Mouse (Mus musculus) heart, postnatal 4 days (tissue): ENCODE data around the gene Vmn1r55. TPM values are rescaled to one million over a fixed set of nuclear protein-coding genes. Genes with fewer than 3 reads are reported as not detected.
"Not testable (repeated sequence)": the region's sequence is repeated elsewhere in the genome, so short reads cannot be mapped to it uniquely, and the experiment has no call there.

Experiments used
- DNase-seq: peaks from one replicate; pipeline ENCODE4 v3.0.0; 2021
- microRNA-seq, 2 experiments: library from miRNA; unstranded; fragments of <30 nt; microRNA quantifications; one replicate each; pipeline ENCODE4 v1.2.0; 2021 to 2022
- total RNA-seq, 2 experiments: library from RNA; stranded (reverse); gene quantifications; 2 replicates each; pipeline ENCODE4 v1.2.3; 2021

The Vmn1r55 gene
- total RNA-seq, 2 experiments from 2014 or later: not detected

DNA sequence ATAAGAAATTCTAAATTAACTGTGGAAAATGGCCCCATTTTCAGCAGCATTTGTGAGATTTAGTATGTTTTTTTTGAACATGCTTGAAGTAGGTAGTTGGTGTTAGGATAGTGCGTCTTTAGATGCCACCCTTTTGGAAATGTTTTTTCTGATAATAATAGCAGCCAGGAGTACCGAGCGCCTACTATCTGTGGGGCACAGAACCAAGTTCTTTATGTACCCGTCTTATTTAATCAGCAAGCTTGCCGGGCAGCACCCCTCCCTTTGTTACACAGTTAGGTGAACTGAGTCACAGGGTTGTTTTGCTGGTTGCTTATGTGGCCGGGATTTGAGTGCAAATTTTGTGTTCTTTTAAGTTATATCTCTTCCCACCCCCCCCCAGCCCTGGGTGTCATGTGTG, 68.2 kb downstream of the Vmn1r55 start:
- no peak for DNase-seq

DNA sequence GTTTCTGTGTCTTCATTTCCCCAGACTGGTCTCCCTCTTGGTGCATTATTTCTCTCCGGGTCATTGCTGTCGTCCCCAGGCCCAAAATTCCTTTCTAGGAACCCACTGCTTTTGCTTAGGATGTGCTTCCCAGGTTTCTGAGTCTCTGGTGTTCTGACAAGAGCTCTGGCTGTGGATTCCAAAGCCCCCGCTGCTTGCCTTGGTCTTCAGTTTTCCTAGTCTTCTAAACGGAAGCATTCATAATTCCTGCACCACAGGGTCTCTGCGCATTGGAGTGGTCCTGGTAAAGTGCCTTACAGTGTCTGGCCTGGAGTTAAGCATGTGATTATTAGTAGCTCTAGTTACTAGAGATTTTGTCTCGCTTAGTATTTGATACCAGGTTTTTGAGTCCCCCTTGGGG, 68.7 kb downstream of the Vmn1r55 start:
- DNase-seq: no peak

DNA sequence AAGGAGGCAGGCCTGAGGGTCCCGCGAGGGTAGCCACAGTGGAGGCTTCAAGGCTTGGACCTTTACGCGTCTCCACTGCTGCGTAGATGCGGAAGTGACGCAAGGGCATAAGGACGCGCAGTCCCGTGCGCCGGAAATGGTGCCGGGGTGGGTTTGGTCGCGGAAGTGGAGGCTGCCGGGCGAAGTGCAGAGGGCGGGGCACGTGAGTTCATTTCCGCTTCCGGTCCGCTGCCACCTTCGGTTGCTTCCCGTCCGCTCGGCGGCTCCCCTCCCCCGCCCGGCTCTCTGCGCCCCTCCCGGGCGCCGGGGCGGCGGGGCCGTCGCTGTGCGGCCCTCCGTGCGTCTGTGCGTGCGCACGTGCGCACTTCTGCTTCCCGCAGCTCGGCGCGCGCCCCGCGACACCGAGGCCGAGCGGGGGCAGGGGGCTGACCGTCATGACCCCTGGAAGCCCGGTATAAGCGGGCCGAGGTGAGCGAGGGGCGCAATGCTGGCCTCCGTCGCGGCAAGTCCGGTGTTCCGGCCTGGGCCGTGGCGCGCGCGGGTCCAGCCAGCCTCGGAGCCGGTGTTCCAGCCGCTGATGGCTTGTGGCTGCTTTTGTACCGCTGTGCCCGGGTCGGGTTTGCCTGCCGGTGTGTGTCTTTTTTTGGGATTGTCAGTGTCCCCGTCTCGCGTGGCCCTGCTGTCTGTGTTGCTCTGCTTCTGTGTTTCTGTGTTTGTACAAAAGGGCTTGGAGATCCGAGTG, 69.3 kb downstream of the Vmn1r55 start, which contains the start of gene Epn1:
Epn1 (plus strand) TSS at position 226 of the 742 bp plus-strand sequence.
- DNase-seq: peak; percentile 98

DNA sequence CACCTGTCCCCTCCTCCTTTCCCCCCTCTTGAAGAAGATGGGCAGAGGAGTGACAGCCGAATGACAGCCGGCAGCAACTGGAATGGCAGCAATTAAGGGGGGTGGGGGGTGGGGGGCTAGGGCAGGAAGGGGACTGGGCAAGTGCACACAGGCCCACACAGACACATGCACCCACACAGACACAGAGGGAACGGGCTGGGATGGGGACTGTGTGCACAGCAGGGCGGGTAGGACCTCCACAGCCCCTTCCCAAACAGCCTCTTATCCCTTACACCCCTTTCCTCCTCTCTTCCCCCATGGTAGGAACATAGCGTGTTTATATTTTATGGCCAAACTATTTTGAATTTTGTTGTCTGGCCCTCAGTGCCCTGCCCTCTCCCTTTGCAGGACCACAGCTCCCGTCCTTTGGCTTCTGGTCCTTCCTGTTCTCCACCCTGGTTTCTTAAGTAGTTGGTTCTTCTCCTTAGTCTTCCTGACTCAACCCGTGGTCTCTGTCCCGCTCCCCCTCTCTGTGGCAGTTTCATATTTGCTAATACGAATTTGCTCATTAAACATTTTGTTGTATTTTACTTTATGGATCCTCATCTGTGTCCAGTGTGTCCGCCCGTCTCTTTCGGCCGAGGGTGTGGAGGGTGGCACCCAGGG, 70.0 kb downstream of the Vmn1r55 start:
- not testable (repeated sequence) for DNase-seq

Small RNA genes within 50 kb of the gene (microRNA-seq; reads per million reads assigned to microRNA genes)
- 0 reads per million in 2 experiments for gene Gm26217

Other genes with a start within 250 kb of the Vmn1r55 start
- not detected for gene Gm36210, start 243.2 kb downstream of the Vmn1r55 start, total RNA-seq
- 10 to 100 TPM; 14.7 to 16.7 TPM for gene Zfp628, start 234.5 kb downstream of the Vmn1r55 start, total RNA-seq
- 1 to 10 TPM; 3.9 to 6.2 TPM for gene Nat14, start 227.6 kb downstream of the Vmn1r55 start, total RNA-seq
- gene Ssc5d, start 223.9 kb downstream of the Vmn1r55 start, total RNA-seq: 10 to 100 TPM in 1 of 2 experiments, 1 to 10 TPM in 1; 8.7 to 11.1 TPM
- 10 to 100 TPM; 10.6 TPM for gene Sbk2, start 185.3 kb downstream of the Vmn1r55 start, total RNA-seq
- 10 to 100 TPM; 21.0 to 24.3 TPM for gene Sbk3, start 178.5 kb downstream of the Vmn1r55 start, total RNA-seq
- 10 to 100 TPM; 28.4 to 38.0 TPM for gene Zfp579, start 153.5 kb downstream of the Vmn1r55 start, total RNA-seq
- gene Zfp524, start 135.3 kb downstream of the Vmn1r55 start, total RNA-seq: 1 to 10 TPM; 6.0 to 6.4 TPM
- 10 to 100 TPM; 26.4 to 26.9 TPM for gene Fiz1, start 135.0 kb downstream of the Vmn1r55 start, total RNA-seq
- not detected for gene Gm44973, start 134.2 kb downstream of the Vmn1r55 start, total RNA-seq
- 10 to 100 TPM; 26.0 to 26.6 TPM for gene Zfp865, start 129.3 kb downstream of the Vmn1r55 start, total RNA-seq
- under 1 TPM in 1 of 2 experiments, not detected in 1; 0.61 TPM for gene Ccdc106, start 129.1 kb downstream of the Vmn1r55 start, total RNA-seq
- under 1 TPM in 1 of 2 experiments, not detected in 1; 0.57 TPM for gene 4632433K11Rik, start 115.6 kb downstream of the Vmn1r55 start, total RNA-seq
- gene Zfp784, start 111.2 kb downstream of the Vmn1r55 start, total RNA-seq: 1 to 10 TPM; 5.4 to 6.0 TPM
- 10 to 100 TPM; 12.2 to 13.2 TPM for gene Zfp580, start 98.1 kb downstream of the Vmn1r55 start, total RNA-seq
- 100 to 1,000 TPM; 136 to 145 TPM for gene U2af2, start 87.5 kb downstream of the Vmn1r55 start, total RNA-seq
- 100 to 1,000 TPM; 171 to 183 TPM for gene Epn1, start 69.4 kb downstream of the Vmn1r55 start, total RNA-seq
- not detected for gene Rfpl4, start 32.7 kb downstream of the Vmn1r55 start, total RNA-seq
- 1 to 10 TPM; 2.6 to 4.5 TPM for gene Rasl2-9, start 23.7 kb downstream of the Vmn1r55 start, total RNA-seq
- not detected for gene Vmn1r56, start 47.1 kb upstream of the Vmn1r55 start, total RNA-seq
- not detected for gene Vmn1r57, start 68.8 kb upstream of the Vmn1r55 start, total RNA-seq
- gene Gm5065, start 200.9 kb upstream of the Vmn1r55 start, total RNA-seq: not detected
- not detected for gene Nlrp2, start 201.4 kb upstream of the Vmn1r55 start, total RNA-seq